Mouse (Mus musculus) lung, postnatal 0 days (tissue): Measurements from ENCODE around the gene Tifa. TPM values are rescaled to one million over a fixed set of nuclear protein-coding genes. Genes with fewer than 3 reads are reported as not detected.

Source experiments
- ATAC-seq: fragments of 200-750 bp; cut with Nextera tagmentation; 2 replicates; pipeline ENCODE4 v1.8.0; 2017; ENCODE audit warnings: moderate library complexity
- DNase-seq: peaks from one replicate; pipeline ENCODE4 v3.0.0-alpha.2; 2016; ENCODE audit warnings: low spot score
- H3K27ac ChIP-seq: fragments of 300-500 bp; sonication (generic); 2 replicates; pipeline ENCODE4 v1.5.1; 2014; ENCODE audit warnings: antibody characterized with exemption, mild to moderate bottlenecking, low read length, mixed read lengths
- H3K27me3 ChIP-seq: fragments of 300-500 bp; sonication (generic); replicated peaks from 2 replicates; pipeline ENCODE4 v1.6.1; 2014; ENCODE audit warnings: low read length, mixed read lengths; ENCODE audit not compliant: insufficient read depth
- H3K36me3 ChIP-seq: fragments of 300-500 bp; sonication (generic); 2 replicates; pipeline ENCODE4 v1.6.1; 2014; ENCODE audit warnings: low read length, mixed read lengths; ENCODE audit not compliant: insufficient read depth
- H3K4me1 ChIP-seq: fragments of 300-500 bp; sonication (generic); 2 replicates; pipeline ENCODE4 v1.6.1; 2014; ENCODE audit warnings: antibody characterized with exemption, low read depth, low read length, mixed read lengths; ENCODE audit not compliant: insufficient read depth
- H3K4me2 ChIP-seq: fragments of 300-500 bp; sonication (generic); replicated peaks from 2 replicates; pipeline ENCODE4 v1.6.1; 2014; ENCODE audit warnings: low read depth, mild to moderate bottlenecking, low read length, moderate library complexity, mixed read lengths
- H3K4me3 ChIP-seq: fragments of 300-500 bp; sonication (generic); 2 replicates; pipeline ENCODE4 v1.5.1; 2014; ENCODE audit warnings: low read depth, low read length
- H3K9ac ChIP-seq: fragments of 300-500 bp; sonication (generic); replicated peaks from 2 replicates; pipeline ENCODE4 v1.6.1; 2014; ENCODE audit warnings: low read depth, mild to moderate bottlenecking
- H3K9me3 ChIP-seq: fragments of 300-500 bp; sonication (generic); 2 replicates; pipeline ENCODE4 v1.6.1; 2016; ENCODE audit warnings: low read length, mixed read lengths
- CTCF ChIP-seq: IDR thresholded peaks from 2 replicates; pipeline ENCODE4 v1.5.1; 2016; ENCODE audit warnings: antibody characterized with exemption, mild to moderate bottlenecking
- EP300 ChIP-seq: IDR thresholded peaks from 2 replicates; pipeline ENCODE4 v1.6.1; 2016; ENCODE audit warnings: antibody characterized with exemption, mild to moderate bottlenecking, control low read depth
- WGBS: fragments of 180-500 bp; shearing (Covaris S2); extraction: QIAGEN DNeasy Blood & Tissue Kit; methylation state at CpG from one replicate; pipeline ENCODE4 v1.1.7; 2014; 5-methylcytosine and 5-hydroxymethylcytosine counted together
- polyA plus RNA-seq: library from polyadenylated mRNA; unstranded; fragments of >200 nt; fragmentation: Nextera tagmentation; extraction: Ambion mirVana; gene quantifications from 2 replicates; pipeline ENCODE4 v1.2.1, GENCODE M21; 2015

The Tifa gene
- polyA plus RNA-seq, 1 experiment from 2014 or later: 6.3 TPM

- no peak overlapping the region for H3K9ac ChIP-seq
- H3K27me3 ChIP-seq: no peaks in the 10 kb centered on the region
- DNase-seq (peak; percentile 68), ATAC-seq (no peak)
- TF ChIP-seq EP300 (no peak), CTCF (peak; percentile 36)
- no peaks in the 10 kb centered on the region; the same call in 1 of the 2 replicates for H3K4me1 ChIP-seq
- WGBS: 29% methylated on average over 2 of the region's 2 CpGs
- H3K4me2 ChIP-seq: no peak overlapping the region
- no peaks in the 10 kb centered on the region for H3K9me3 ChIP-seq
- H3K4me3 ChIP-seq: no peak overlapping the region
- no peaks in the 10 kb centered on the region for H3K36me3 ChIP-seq
- H3K27ac ChIP-seq: no peak overlapping the region
Observed at GRCm38 (mm10) chr3:127864242-127864641, 74.6 kb downstream of the Tifa start.

GRCm38 (mm10) chr3:127868046-127868758, 78.6 kb downstream of the Tifa start:
- Histone ChIP-seq H3K4me2 (no peak overlapping the region), H3K4me3 (no peak overlapping the region), H3K4me1 (no peaks in the 10 kb centered on the region; the same call in 1 of the 2 replicates), H3K9me3 (no peaks in the 10 kb centered on the region), H3K27me3 (no peaks in the 10 kb centered on the region), H3K27ac (no peak overlapping the region), H3K9ac (no peak overlapping the region), H3K36me3 (no peaks in the 10 kb centered on the region)
- TF ChIP-seq EP300 (no peak), CTCF (no peak)
- DNase-seq (no peak), ATAC-seq (no peak)
- WGBS: 70% methylated on average over 9 of the region's 9 CpGs

- Histone ChIP-seq H3K36me3 (no peaks in the 10 kb centered on the region), H3K4me2 (no peak overlapping the region), H3K9me3 (no peaks in the 10 kb centered on the region), H3K4me3 (no peak overlapping the region), H3K27me3 (no peaks in the 10 kb centered on the region), H3K9ac (no peak overlapping the region), H3K4me1 (no peaks in the 10 kb centered on the region; the same call in 1 of the 2 replicates), H3K27ac (no peak overlapping the region)
- TF ChIP-seq EP300 (no peak), CTCF (no peak)
- ATAC-seq: no peak
- 58% methylated on average over 5 of the region's 5 CpGs for WGBS
- DNase-seq: peak; percentile 32
Observed at GRCm38 (mm10) chr3:127868880-127869279, 79.3 kb downstream of the Tifa start.

- H3K27ac ChIP-seq: 0 out of 2 replicates have a peak overlapping the region, but pooled peaks have one; percentile 26
- TF ChIP-seq CTCF (no peak), EP300 (no peak)
- WGBS: 33% methylated on average over 9 of the region's 9 CpGs
- peak; percentile 32; the same call in 1 of the 2 replicates for ATAC-seq
- H3K4me2 ChIP-seq: no peak overlapping the region
- no peak overlapping the region for H3K4me3 ChIP-seq
- H3K36me3 ChIP-seq: no peaks in the 10 kb centered on the region
- no peaks in the 10 kb centered on the region for H3K27me3 ChIP-seq
- H3K9me3 ChIP-seq: no peaks in the 10 kb centered on the region
- no peak for DNase-seq
- no peak overlapping the region for H3K9ac ChIP-seq
- no peaks in the 10 kb centered on the region; the same call in 1 of the 2 replicates for H3K4me1 ChIP-seq
Observed at GRCm38 (mm10) chr3:127871575-127871974, 82.0 kb downstream of the Tifa start.

DNA sequence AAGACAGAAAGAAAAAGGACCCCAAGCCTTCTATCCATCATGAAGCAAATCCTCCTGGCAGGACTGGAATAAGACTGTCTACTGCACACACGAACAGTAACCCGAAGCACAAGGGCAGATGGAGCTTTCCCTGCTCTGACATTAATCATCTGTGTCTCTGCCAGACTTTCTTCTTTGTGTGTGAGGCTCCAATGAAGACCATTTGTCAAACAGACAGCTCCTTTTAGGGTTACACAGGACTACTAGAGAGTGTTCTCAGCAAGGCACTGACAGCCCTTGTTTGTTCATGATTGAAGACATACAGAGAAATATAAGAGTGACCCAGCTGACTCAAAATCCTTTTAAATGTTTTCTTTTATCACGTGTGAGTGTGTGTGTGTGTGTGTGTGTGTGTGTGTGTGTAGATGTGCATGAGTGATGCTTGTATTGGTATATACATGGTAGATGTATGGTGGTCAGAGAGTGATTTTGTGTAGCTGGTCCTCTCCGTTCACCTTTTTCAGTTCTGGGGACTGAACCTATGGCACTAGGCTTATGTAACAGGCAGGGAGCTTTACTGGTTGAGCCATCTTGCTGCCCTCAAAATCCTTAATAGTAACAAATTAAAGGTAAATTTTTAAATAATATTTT, 84.8 kb downstream of the Tifa start:
- ATAC-seq (no peak), DNase-seq (no peak)
- Histone ChIP-seq H3K27me3 (no peaks in the 10 kb centered on the region), H3K4me1 (no peaks in the 10 kb centered on the region), H3K4me2 (no peak overlapping the region), H3K36me3 (no peaks in the 10 kb centered on the region), H3K4me3 (no peak overlapping the region), H3K9me3 (no peaks in the 10 kb centered on the region), H3K27ac (no peak overlapping the region), H3K9ac (no peak overlapping the region)
- WGBS: 42% methylated on average over 4 of the region's 4 CpGs
- no peak for TF ChIP-seq EP300
- TF ChIP-seq CTCF: no peak

DNA sequence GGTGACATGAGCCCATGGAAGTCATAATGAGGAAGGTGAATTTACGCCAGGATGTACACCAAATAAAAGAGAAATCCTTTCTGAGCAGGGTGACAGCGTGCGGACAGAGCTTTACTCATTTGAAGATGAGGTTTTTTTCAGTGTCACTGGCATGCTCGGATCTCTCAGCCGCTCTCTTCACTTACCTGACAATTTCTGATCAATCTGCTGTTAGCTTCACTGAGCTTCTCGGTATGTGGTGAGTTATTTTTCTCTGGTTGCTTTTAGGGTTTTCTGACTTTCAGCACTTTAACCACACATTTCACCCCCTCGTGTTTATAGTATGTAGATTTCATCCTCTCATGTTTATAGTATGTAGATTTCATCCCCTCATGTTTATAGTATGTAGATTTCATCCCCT, 85.5 kb downstream of the Tifa start:
- Histone ChIP-seq H3K4me2 (no peak overlapping the region), H3K27me3 (no peaks in the 10 kb centered on the region), H3K36me3 (no peaks in the 10 kb centered on the region), H3K9me3 (no peaks in the 10 kb centered on the region), H3K27ac (no peak overlapping the region), H3K9ac (no peak overlapping the region), H3K4me3 (no peak overlapping the region), H3K4me1 (no peaks in the 10 kb centered on the region)
- WGBS: 66% methylated on average over 7 of the region's 7 CpGs
- DNase-seq: no peak
- ATAC-seq: no peak
- TF ChIP-seq EP300: no peak
- TF ChIP-seq CTCF: no peak
